Mouse (Mus musculus): ENCODE measurements around the gene Stxbp3.

DNA sequence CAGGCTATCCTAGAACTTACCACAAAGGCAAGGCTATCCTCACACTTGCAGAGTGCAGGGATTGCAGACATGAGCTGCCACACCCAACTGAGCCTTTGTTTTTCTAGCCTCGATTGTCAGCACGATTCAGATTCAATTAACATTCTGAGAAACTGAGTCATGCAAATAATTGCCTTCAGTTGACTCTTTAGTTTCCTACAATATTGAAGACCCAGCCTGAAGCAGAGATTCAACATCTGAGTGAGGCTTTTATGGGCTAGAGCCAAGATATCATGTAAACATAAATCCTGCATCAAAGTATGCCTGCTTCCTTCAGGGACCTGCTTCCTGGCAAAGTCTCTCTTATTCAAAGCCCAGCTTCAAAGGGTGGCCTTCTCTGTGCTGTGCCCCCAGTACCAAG is 76.6 kb downstream of the Stxbp3 start:
- no peak for TF ChIP-seq CTCF (IDR thresholded peaks at IDR 0.05; ENCODE audit: control insufficient read depth, insufficient read depth, insufficient read length)
- TF ChIP-seq USF1 (IDR thresholded peaks at IDR 0.05; ENCODE audit: low read depth) = no peak
- peak; percentile 17 for TF ChIP-seq MAX (IDR thresholded peaks at IDR 0.05)
- no peak for TF ChIP-seq MYOD1 (IDR thresholded peaks at IDR 0.05; ENCODE audit: control insufficient read depth, insufficient read length, low read depth)
- TF ChIP-seq MYOG (IDR thresholded peaks at IDR 0.05; ENCODE audit: control insufficient read depth, extremely low read depth, insufficient read length) = no peak

All from C2C12 (cell line).